Mouse (Mus musculus): ENCODE data around the gene Fancm.
"Not testable (repeated sequence)": the region's sequence is repeated elsewhere in the genome, so short reads cannot be mapped to it uniquely, and the experiment has no call there.

Gene Fancm

DNA sequence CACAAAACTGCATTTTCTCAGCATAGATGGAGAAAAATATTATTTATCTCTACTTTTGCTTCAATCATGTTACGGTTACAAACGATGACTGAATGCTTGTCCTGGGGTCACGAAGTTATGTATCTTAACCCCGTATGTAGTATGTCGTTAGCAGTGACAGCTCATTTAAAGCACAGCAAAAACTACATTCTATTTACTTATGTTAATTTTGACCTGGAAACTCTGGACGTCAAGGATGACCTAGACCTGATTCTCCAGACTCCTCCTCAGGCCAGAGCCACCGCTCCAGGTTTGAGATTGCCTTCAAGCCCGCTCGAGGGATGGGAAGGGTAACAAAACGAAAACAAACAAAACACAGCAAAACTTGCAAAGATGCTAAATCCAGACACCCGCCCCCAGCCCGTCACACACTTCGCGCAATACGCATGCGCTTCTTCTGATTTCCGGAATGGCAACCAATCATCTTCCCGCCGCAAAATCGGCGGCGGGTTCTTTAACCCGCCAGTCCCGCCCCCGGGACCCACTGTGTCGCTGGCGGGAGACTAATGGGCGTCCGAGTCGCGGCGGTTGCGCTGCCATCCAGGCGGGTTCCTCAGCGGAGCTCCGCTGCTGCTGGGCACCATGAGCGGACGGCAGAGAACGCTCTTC lies at the start of gene Fancm:
Gene Fancm, plus strand, starts transcription at position 519 of the 648 bp plus-strand sequence.
- DNase-seq (ENCODE audit: low spot score), result peak; percentile 93

- no peak for DNase-seq (ENCODE audit: low spot score)
These were observed 39.6 kb upstream of the Fancm start for GRCm38 (mm10) chr12:65035839-65036189.

- DNase-seq (ENCODE audit: low spot score), result peak; percentile 95
These were observed 39.1 kb upstream of the Fancm start, which contains the start of gene Prpf39 for GRCm38 (mm10) chr12:65036190-65036870. Gene Prpf39, plus strand, starts transcription at chr12:65036333.

DNA sequence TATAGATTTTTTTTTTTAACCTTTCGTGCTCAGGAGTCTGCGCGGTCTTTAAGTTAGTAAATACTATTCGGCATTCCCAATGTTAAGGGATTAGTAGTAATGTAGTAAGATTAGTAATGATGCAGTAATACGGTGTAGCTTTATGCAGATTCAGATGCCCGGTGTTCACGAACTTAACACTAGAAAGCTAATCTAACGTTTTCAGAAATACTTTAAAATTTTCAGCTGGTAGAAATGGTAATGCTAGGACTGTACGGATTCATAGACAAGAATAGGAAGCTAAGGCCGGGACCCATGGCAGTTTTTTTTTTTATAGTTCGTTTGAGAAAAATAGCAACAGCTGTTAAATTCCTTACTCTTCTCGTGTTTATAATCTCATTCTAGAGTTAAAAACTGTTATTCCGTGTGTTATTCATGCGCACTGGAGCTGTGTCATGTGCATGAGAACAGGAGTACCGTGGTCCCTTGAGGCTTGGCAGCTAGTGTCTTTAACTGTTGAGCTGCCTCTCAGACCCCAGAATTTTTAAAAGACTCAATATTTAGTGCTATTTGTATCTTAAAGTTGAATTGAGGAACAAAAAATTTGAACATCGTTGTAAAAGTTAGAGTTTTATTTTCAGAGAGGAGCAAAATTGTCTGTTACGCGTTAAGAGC lies 38.4 kb upstream of the Fancm start:
- peak; percentile 29 for DNase-seq (ENCODE audit: low spot score)

DNA sequence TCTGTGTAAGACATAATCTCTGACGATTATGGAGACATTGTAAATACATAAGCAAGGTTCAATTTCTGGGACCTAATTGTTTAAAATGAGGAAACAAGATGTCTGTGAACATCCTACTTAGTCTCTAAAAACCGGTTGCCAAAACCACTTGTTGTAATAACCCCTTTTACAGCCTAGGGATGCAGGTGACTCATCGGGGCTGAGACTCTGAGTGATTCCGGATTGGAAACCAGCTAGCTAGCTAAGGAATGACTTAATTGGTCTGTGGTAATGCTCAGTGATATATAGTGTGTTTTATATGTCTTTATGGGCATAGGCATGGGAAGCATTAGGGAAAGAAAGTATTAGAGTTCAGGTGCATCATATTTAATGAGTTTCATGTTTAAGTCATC lies 37.9 kb upstream of the Fancm start:
- DNase-seq (ENCODE audit: low spot score), result no peak

GRCm38 (mm10) chr12:65048799-65049198 lies 26.6 kb upstream of the Fancm start:
- no peak for DNase-seq (ENCODE audit: low spot score)

DNA sequence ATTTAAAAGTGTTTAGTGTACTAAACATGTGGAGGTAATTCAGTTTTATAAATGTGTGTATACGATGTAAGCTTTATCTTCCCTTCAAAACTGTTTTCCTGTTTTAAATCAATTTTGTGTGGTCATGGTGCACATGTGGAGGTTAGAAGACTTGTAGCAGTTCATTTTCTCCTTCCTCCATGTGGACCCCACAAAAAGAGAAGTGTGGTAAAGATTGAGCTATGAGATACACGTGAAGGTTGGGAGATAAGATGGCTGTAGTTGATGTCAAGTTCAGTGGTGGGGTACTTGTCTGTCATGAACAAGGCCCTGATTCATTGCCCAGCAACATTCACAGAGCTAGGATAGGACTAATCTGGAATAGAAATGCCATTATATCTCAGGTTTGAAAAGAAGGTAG lies 17.2 kb upstream of the Fancm start:
- no peak for DNase-seq (ENCODE audit: low spot score)

DNA sequence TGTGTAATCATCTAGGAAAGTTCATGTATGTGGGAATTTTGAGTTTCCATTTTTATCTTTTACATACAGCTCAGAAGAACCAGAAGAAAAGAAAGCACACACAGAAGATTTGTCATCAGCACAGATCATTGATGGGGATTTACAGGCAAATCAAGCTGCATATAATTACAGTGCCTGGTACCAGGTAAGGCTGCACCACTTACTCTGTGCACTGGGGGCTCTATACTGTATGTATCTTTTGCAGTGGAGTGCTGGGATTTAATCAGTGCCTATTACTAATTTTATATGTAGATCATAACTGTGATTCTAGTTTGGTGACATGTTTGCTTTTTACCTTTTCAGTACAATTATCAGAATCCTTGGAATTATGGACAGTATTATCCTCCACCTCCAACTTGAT lies 14.3 kb upstream of the Fancm start:
- no peak for DNase-seq (ENCODE audit: low spot score)

DNA sequence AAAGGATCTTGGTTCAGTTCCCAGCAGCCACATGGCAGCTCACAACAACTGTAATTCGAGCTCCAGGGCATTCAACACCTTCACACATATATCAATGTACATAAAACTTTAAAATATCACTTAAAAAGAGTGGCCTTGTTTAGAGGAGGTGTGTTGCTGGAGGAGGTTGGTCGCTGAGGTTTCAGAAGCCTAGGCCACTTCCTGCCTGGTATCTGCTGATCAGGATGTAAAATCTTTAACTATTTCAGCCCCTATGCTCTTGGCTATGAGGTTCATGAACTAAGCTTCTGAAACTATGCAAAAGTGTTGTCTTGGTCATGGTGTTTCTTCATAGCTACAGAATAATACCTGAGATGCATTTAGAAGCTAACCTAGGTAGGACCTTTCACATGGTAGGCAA lies 10.2 kb upstream of the Fancm start:
- no peak for DNase-seq (ENCODE audit: low spot score)

- DNase-seq (ENCODE audit: low spot score), result no peak
These were observed 9.2 kb upstream of the Fancm start for GRCm38 (mm10) chr12:65066234-65066633.

GRCm38 (mm10) chr12:65068409-65068808 lies 7.0 kb upstream of the Fancm start:
- DNase-seq (ENCODE audit: low spot score), result no peak

GRCm38 (mm10) chr12:65072911-65073610 lies 2.3 kb upstream of the Fancm start:
- peak; percentile 80 for DNase-seq (ENCODE audit: low spot score)

- peak; percentile 96 for DNase-seq (ENCODE audit: low spot score)
These were observed 1.7 kb upstream of the Fancm start, which contains the start of gene Fkbp3 for GRCm38 (mm10) chr12:65073611-65074178. Gene Fkbp3, minus strand, starts transcription at chr12:65074007.

- no peak for DNase-seq (ENCODE audit: low spot score)
These were observed 752 bp upstream of the Fancm start for GRCm38 (mm10) chr12:65074651-65075050.

- DNase-seq (ENCODE audit: low spot score), result no peak
These were observed 419 bp downstream of the Fancm start for GRCm38 (mm10) chr12:65075733-65076310.

DNA sequence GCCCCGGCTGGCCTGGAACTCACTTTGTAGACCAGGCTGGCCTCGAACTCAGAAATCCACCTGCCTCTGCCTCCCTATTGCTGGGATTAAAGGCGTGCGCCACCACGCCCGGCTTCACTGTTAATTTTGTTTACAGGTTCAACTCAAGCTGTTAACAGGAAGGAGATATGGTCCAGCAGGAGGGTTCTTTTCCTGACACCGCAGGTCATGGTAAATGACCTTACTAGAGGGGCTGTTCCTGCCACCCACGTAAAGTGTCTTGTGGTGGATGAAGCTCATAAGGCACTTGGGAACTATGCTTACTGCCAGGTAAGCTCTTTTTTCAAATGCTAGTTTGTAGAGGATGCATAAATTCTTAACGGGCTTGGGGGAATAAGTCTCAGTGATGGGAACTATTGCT lies 1.5 kb downstream of the Fancm start:
- DNase-seq (ENCODE audit: low spot score), result no peak

DNA sequence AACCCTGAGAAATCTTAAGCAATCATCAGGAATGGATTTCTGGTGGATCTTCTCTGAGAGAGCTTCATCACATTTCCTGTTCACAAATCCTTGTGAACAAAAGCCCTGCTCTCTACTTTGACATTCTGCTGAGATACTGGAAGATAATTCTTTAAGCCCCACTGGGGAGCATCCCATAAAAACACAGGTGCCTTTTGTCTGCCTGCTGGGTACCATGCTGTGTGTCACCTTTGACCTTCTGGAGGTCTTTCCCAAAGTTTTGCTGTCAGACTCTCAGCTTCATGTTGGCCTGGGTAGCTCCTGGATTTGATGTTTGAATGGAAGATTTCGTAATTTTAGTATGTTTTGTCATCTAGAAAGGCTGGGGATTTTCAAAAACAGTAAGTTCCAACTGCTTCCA lies 33.3 kb downstream of the Fancm start:
- DNase-seq (ENCODE audit: low spot score), result no peak

- DNase-seq (ENCODE audit: low spot score), result no peak
These were observed 36.1 kb downstream of the Fancm start for GRCm38 (mm10) chr12:65111503-65111902.

DNA sequence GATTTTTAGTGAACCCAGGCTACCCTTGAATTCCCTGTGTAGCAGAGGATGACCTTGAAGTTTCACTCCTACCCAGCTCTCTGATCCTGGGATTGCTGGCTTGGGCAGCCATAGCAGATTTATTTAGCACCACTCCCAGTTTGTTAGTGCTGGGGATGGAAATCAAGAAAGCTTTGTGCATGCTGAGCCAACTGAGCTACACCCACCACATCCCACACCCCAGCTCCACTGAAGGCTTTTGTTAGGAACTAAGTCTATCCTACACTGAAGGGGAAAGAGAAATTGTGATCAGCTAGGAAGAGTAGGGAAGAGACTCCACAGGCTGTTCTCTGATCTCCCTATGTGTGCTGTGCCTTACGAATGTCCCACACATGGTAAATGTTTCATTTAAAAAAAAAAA lies 37.4 kb downstream of the Fancm start:
- no peak for DNase-seq (ENCODE audit: low spot score)

GRCm38 (mm10) chr12:65113925-65114324 lies 38.5 kb downstream of the Fancm start:
- no peak for DNase-seq (ENCODE audit: low spot score)

- DNase-seq (ENCODE audit: low spot score), result not testable (repeated sequence)
These were observed 39.6 kb downstream of the Fancm start for GRCm38 (mm10) chr12:65114978-65115377.

DNA sequence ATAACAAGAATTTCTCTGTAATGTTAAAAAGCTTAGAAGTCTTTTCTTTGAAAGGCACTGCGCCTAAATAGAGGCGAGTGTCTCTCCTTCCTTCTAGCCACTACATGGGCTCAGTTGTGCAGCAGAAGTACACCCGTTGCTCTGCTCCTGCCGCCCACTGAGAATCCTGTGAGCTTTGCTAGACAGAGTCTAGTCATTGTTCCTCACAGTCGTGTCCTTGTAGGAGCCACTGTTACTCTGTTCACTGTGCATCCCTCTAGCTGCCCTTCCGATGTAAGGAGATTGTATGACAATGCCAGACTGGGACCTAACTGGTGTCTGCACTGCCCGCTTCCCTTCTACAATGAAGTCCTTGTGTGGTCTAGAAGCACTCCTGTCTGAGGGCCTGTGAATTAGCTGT lies 43.6 kb downstream of the Fancm start:
- DNase-seq (ENCODE audit: low spot score), result no peak
